Mouse (Mus musculus): Measurements from ENCODE around the gene Lmod3. TPM values are rescaled to one million over a fixed set of nuclear protein-coding genes. Genes with fewer than 3 reads are reported as not detected.

Lmod3 gene
- polyA plus RNA-seq, 1 experiment from 2014 or later, result 10.6 TPM

Other genes starting within 250 kb of the Lmod3 start
- gene Fam19a4, start 192.3 kb downstream of the Lmod3 start, polyA plus RNA-seq (2015; fragmentation: Nextera tagmentation; extraction: Ambion mirVana), result 0.55 and 1.3 TPM in 2 replicates
- gene Eogt, start 103.6 kb downstream of the Lmod3 start, polyA plus RNA-seq (2015; fragmentation: Nextera tagmentation; extraction: Ambion mirVana), result 14.6 and 15.4 TPM in 2 replicates
- gene Tmf1, start 73.6 kb downstream of the Lmod3 start, polyA plus RNA-seq (2015; fragmentation: Nextera tagmentation; extraction: Ambion mirVana), result 36.8 and 39.0 TPM in 2 replicates
- gene Uba3, start 47.1 kb downstream of the Lmod3 start, polyA plus RNA-seq (2015; fragmentation: Nextera tagmentation; extraction: Ambion mirVana), result 76.9 and 77.0 TPM in 2 replicates
- 114 and 123 TPM in 2 replicates for gene Arl6ip5, start 42.1 kb downstream of the Lmod3 start, polyA plus RNA-seq (2015; fragmentation: Nextera tagmentation; extraction: Ambion mirVana)